Mouse (Mus musculus) WW6 (cell line): ENCODE results near the gene Hint3.
A peak's percentile ranks its signal among the peaks of the same experiment; 100 is the strongest.
"Not testable (repeated sequence)": the region's sequence is repeated elsewhere in the genome, so short reads cannot be mapped to it uniquely, and the experiment has no call there.

Source experiments
- DNase-seq: peaks from one replicate; pipeline ENCODE4 v3.0.0-alpha.2; 2013; ENCODE audit warnings: low read depth, low spot score

The Hint3 gene

DNA sequence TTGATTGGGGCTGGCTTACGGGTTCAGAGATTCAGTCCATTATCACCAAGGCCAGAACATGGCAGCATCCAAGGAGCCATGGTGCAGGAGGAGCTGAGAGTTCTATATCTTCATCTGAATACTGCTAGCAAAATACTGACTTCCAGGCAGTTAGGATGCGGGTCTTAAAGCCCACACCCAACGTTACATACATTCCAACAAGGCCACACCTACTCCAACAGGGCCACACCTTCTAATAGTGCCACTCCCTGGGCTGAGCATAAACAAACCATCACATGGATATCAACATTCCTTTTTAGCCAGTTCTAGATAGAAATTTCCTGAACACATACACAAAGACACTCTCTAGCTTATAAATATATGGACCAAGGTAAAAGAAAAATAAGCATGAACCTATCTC is at the start of gene Hint3:
TSS of gene Hint3 (minus strand) at position 120 of the 400 bp plus-strand sequence.
- no peak for DNase-seq

DNA sequence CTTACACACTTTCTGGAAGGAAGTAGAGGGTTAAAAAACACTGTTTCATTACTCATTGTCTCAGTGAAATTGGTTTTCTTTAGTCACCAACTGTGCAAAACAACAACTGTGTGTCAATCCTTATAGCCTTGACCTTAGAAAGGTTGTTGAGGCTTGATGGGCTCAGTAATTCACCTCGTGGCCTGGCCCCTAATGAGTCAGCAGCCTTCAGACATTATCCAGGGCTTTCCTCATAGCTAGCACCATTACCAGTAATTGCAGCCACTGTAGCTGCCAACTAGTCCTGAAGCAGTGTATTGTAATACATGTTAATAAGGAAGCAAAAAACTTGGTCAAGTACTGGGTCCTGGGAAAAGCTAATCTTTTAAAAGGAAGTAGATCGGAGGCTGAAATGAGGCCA is 48.6 kb upstream of the Hint3 start:
- no peak for DNase-seq

DNA sequence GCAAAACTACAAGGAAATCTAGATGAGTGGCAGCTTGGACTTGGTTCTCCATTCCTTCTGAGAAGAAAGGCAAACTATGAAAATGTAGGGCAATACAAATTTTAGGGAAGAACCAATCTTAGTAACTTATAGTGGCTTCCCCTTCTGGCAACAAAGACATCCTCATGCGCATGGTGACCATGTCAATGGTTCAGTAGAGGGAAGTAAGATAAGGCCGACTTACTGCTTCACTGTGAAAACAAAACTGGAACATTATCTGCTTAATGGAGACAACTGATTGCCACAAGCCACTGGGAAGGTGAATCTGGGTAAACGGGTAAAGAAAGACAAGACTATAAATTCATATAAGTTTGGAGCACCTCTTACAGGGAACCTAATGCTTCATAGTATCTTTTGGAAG is 45.4 kb upstream of the Hint3 start:
- no peak for DNase-seq

DNA sequence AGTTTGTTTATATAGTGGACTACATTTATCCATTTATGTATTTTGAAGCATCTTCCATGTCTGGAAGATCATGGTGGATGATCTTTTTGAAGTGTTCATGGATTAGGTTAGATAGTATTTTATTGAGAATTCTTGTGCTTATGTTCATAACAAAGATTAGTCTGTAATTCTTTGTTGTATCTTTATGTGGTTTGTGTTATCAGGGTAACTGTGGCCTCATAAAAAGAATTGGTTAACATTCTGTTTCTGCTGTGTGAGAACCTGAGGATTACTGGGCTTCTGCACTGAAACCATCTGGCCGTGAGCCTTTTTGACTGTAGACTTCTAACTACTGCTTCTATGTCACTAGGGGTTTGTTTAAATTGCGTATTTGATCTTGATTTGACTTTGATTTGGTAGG is 37.1 kb upstream of the Hint3 start:
- DNase-seq = no peak

DNA sequence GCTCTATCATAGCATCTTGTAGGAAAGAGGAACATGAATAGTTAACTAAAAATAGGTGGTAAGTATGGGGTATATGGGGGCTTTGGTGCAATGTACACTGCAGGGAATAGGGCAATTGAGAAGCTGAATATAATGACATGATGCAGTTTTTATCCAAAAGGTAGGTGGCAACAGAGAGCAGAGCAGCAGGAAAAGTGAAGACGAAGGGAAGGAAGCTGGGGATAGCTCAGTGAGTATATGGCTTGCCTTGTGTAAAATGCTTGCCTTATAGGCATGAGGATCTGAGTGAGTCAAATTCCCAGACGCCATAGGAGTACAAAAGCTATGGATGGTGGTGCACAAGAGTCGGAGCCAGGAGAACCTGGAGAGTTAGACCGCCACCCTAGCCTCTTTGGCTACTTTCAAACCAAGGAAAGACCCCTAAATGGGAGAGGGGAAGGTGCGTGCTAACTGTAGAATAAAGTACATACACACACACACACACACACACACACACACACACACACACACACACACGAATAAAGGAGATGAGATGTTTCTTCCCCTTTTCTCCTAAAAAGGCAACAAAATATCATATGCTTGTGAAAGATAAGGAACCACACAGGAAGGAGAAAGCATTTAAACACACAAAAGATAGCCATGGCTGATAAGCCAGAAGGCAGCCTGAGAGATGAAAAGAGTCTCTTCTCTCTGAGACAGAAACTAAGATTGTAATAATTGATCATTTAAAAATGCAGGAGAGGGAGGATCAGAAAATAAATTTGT is 31.3 kb upstream of the Hint3 start:
- no peak for DNase-seq

DNA sequence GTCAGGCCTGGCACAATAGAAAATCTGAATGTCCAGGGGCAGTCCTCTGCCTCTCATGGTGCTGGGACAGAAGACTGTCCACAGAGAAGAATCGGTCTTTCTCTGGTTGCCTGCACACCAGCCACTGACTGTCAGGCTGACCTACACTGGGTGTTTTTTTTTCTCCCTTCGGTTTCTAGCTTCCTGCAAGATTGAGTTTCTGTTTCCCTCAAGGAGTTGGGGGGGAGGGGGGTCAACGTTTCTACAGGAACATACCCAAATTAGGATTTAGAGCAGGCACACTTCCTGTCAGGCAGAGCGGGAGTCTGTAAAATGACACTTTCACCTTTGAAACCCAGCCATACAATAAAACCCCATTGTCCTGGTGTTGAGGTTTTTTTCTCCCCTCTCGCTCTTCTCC is 26.2 kb upstream of the Hint3 start:
- DNase-seq = peak; percentile 20

DNA sequence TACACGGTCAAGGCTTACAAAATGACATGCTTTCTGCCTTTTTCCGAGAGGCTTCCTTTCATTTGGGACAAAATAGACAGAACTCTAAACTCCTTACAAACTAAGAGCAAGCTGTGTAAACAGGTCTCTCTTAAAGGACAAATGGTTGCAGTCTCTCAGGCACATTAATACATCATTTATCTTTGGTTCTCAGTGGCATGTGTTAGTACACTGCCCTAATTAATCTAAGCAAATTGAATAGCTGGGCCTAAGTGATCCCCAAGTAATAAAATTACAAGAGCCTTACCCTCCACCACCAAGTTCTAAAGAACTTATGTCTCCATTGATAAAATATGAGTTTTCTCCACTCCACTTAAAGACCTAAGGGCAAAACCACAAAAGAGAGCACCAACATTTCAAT is 18.2 kb upstream of the Hint3 start:
- DNase-seq = no peak

DNA sequence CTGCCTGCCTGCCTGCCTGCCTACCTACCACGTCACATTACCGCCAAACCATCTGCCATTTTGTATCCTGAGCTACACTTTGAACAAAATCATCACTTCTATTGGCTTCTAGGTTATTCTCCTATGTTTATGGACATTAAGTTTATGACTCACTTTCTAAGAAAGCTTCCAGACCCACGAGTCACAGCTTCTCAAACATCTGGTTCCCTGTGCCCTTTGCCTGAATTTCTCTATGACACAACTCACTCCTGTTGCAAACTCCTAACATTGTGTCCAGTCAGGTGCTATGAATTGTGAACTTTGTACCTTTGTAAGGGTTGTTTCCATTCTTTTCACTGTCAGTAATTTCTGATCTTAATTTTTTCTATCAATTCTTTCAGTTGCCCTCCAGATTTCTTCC is 8.8 kb upstream of the Hint3 start:
- no peak for DNase-seq

DNA sequence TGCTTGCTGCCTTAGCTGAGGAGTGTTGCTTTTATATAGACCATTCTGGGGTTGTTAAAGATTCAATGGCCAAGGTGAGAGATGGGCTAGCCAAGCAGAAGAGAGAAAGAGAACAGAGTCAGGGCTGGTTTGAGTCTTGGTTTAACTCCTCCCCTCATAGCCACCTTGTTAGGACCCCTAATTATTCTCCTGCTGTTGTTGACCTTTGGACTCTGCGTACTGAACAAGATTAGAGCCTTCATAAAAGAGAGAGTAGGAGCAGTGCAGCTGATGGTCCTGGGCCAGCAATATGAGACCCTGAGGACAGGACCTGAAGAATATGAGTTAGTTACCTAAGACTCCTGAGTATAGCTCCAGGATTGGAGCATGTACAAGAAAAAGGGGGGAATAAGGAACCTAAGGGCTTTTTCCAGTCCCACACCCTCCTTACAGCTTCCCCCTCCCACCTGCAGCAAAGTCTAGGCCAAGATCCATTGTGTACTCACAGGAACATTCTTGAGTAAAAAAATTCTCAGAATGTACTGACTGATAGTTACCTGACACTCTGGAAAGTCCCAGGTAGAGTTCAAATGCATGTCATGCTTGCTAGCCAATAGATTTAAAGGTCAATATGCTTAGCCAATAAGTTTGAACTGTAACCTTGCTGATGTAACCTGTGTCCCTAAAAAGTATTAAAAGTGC is 7.2 kb upstream of the Hint3 start:
- not testable (repeated sequence) for DNase-seq

DNA sequence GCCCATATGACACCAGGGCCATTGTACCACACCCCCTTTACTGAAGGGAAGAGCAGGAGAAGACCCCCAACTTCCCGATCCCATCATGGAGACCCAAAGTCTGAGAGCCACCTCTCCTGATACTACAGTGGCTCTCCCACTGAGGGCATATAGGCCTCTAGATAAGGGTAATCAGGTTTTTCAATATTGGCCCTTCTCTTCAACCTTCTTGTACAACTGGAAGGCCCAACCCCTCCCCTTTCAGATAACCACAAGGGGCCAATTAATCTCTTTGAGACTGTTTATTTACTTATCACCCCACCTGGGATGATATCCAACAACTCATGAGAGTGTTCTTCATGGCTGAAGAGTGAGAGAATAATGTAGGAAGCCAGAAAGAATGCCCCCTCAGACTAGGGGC is 3.3 kb upstream of the Hint3 start:
- DNase-seq = no peak

DNA sequence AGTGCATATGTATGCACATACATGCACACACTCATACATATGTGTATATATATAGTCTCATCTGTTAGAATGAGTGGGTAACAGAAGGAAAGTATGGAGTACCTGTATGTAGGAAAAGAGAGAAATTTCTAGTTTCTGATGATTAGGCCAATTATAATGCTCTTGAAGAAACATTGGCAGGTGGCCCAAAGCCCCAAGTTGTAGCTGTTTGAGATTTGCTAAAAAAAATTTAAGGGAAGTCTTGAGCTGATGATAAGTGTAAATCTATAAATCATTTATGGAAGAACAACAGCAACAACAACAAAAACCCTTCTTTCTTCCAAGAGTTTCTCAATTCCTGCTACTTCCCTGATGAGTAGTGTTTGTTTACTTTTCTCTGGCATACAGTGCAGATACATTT is 545 bp upstream of the Hint3 start:
- DNase-seq = no peak

DNA sequence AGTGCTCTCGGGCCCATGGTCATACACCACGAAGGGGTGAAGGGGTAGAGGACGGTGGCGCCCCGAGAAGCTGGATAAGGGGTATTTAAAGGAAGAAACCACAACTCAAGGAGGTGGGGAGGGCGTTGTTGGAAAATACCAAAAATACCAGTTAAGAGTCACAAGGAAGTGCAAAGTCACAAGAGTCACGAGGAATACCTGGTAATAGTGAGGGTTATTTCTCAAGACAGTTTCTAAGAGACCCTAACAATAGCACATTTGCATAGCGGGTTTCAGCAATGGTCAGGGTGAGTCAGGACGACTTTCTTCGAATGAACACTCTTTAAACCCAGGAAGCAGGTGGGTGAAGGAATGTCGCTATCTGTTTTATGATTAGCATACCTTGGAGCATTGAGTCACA is 988 bp downstream of the Hint3 start:
- not testable (repeated sequence) for DNase-seq

DNA sequence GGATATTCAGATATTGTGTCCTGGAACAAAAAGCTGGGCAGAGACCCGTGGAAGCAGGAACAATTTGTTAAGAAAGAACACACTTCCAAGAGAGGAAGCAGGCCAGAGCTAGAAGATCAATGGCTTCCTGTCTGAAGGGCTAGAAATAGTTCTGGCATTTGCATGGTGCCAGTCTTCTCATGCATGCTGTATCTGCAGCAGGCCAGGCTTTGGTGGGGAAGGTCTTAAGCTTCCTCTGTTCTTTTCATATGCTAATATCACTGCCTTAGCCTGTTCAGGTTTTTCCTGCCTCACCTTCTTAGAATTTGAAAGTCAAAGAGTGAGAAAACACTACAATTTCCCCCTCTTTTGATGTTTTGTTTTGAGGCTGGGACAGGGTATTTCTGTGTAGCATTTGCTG is 1.9 kb downstream of the Hint3 start:
- DNase-seq = peak; percentile 14

DNA sequence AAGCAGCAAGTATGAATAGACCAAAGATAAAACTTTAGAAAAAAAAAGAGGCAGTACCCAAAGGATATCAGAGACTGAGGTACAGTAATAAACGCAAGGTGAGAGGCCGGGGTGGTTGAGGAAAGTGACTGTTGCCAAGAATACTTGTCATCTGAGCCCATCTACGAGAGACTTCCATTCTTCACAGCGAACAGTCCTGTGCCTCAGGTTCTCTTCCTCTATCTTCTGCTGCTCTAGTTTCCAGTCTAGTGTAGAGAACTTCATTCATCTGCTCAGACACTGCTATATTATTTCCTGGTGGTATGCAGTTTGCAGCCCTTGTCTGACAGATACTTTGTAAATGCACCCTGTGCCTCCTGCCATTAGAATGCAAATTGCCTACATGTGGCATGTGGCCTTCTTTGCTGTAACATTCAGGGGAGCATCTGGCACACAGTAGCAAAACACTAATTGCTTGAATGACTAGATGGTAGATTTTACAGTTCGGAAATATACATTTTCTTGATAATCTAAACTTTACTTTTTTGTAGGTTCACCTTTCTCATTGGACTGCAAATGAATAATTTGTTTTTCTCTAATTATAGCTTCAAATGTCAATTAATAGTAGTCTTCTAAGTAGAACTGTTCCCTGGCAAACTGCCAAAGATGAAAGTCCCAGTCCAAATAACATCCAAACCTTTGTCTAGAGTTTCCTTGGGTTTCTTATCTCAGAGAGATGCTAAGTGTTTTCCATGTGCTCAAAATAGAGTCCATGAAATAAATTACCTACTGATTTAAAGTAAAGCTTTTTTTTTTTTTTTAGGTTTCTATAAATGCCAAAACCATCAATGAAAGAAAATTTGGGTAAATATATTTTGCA is 5.0 kb downstream of the Hint3 start:
- no peak for DNase-seq

DNA sequence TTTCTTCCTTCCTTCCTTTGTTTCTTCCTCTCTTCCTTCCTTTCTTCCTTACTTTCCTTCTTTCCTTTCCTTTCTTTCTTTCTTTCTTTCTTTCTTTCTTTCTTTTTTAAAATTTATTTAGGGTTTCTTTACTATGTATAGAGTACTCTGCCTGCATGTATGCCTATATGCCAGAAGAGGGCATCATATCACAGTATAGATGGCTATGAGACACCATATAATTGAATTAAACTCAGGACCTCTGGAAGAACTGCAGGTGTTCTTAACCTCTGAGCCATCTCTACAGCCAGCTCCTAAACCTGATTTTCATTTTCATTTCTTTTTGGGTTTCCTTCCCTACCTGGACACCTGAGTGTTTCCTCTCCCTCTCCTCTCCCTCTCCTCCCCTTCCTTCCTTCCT is 6.5 kb downstream of the Hint3 start:
- no peak for DNase-seq

DNA sequence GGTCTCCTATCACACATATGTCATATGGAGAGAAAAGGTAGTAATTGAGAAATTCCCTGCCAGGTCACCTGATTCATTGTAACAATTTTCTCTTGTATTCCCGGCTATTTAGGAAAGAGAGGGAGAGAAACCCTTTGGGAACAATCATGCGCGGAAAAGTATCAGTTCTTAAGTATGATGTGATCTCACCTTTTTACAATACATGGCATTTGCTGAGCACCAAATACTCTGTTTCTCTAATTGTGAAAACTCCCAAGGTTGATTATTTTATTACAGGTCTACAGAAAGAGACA is 10.6 kb downstream of the Hint3 start:
- DNase-seq = no peak

DNA sequence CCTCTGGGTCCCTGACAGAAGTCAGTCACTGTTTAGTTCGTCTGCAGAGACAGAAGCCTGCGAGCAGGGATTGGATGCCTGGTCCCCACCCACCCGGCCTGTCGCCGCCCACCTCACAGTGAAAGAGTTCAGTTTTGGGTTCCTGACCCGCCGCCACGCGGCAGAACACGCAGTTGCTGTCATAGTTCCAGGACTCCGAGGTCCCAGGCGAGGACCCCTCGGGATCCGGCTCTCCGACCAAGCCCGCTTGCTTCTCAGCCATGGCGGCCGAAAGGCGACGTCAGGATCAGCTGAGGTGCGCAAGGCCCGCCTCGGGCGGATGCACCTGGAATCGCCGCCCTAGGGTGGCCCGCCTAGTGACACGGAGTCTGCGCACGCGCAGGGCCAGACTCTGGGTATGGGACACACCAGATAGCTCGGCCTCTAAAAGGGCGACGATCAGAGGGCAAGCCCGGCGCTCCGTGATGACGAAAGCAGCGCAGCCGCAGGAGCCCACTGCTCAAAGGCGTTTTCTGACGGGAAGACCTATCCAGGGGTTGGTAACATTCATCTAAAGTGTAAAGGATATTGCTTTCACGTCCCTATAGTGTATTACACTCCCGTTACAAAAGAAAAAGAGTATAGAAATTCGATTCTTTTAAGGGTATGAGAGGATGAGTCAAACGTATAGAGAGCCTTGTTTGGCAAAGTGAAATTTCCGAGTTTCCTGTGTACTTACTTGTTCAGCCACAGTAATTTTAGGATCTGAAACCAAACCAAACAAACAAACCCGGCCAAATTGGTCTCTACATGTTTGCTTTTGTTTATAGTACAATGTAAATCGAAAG is 11.1 kb downstream of the Hint3 start:
- peak; percentile 89 for DNase-seq

DNA sequence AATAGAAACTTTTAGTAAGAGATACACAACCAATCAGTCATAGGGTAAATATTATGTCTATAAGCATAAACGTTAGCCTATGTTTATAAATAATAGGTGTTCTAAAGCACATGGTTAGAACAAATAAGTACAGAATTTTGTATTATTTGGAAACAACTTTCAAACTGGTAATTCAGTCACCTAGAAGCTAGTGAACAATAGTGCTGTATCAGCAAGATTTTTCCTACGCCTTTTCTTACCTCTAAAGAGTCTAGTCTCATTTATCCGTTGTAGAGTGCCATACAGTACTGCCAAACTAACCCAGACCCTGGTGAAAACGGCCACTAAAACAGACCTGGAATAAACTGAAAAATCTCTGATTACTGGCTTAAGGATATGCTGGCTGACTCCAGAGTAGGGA is 16.4 kb downstream of the Hint3 start:
- no peak for DNase-seq

DNA sequence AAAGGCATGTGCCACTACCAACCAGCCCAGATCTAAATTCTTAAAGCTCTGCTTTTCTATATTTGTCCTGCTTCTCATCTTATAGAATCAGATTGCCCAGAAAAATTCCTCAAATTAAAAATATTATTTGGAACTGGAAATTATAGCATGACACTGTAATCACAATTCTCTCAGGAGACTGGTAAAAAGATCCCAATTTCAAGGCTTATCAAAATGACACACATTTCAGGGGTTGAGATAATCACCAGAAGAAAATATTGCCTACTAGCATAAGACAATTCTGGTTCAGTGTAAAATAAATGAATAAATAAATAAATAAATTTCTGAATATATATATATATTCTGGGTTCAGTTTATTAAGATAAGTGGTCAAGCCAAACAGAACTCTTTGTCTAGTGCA is 19.8 kb downstream of the Hint3 start:
- DNase-seq = no peak

DNA sequence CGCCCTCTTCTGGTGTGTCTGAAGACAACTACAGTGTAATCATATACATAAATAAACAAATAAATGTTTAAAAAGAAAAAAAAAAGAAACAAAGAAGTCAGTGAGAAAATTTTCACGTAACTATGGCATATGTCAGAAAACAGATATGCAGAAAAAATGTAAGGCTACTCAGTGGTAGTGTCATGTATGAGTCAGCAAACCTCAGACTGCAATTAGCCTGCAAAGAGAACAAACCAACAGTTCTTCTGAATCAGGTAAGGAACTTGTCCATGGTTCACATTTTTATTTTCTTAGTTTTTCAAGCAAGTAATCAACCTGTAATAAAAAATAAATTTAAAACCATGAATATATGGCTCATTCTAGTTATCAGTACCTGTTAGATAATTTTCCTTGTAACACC is 21.3 kb downstream of the Hint3 start:
- DNase-seq = no peak

DNA sequence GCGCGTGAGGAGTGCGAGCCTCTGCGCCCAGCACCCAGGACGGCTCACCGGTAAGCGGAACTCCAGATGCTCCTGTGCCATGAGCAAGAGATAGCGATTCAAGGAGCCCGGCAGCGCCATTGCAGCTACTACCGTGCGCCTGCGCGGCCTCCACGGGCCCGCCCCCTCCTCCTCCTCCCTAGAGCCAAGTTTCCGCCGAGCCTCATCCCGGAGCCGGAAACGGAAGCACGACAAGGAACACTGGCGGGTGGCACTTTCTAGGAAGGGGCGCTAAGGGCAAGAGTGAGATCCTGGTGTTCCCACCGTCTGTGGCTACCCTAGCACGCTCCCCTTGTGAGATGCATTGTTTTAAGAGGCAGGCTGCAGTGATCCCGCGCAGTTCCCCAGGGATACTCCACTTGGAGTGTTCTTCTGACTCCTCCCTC is 28.9 kb downstream of the Hint3 start, which contains the start of gene Trmt11:
TSS of gene Trmt11 (minus strand) at position 208 of the 425 bp plus-strand sequence.
- DNase-seq = peak; percentile 66

DNA sequence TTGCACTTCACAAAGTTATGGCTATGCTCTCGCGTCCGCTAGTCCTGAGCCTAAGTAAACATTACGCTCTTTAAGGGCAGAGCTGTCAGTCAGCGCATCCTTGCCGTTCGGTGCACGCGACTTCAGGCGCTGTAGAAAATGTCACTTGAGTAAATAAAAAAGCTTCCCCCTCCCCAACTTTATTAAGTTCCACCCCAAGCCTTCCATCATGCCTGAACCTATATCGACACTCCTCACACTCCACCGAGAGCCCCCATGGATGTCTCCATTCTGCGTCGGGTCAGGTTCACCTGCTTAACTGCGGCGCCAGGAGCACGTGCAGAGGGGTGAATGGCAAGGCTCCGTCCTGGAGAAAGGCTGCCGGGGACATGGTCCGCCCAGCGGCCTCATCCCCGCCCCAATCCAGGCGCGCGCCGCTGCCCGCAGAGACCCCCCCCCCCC is 29.3 kb downstream of the Hint3 start:
- peak; percentile 33 for DNase-seq
